Mouse (Mus musculus) stomach, postnatal 0 days (tissue): ENCODE measurements around the gene Art4. TPM values are rescaled to one million over a fixed set of nuclear protein-coding genes. Genes with fewer than 3 reads are reported as not detected.
"Not testable (repeated sequence)": the region's sequence is repeated elsewhere in the genome, so short reads cannot be mapped to it uniquely, and the experiment has no call there.

Experiments
- ATAC-seq: fragments of 200-750 bp; cut with Nextera tagmentation; 2 replicates; pipeline ENCODE4 v1.8.0; 2017; ENCODE audit not compliant: low FRiP score, low TSS enrichment
- DNase-seq: peaks from one replicate; pipeline ENCODE4 v3.0.0-alpha.2; 2016; ENCODE audit warnings: low spot score
- H3K27ac ChIP-seq: fragments of 300-500 bp; sonication (generic); replicated peaks from 2 replicates; pipeline ENCODE4 v1.5.1; 2014; ENCODE audit warnings: mild to moderate bottlenecking, control low read depth
- H3K27me3 ChIP-seq: fragments of 300-500 bp; sonication (generic); 2 replicates; pipeline ENCODE4 v1.6.1; 2014; ENCODE audit warnings: low read length; ENCODE audit not compliant: control insufficient read depth, insufficient read depth
- H3K36me3 ChIP-seq: fragments of 300-500 bp; sonication (generic); 2 replicates; pipeline ENCODE4 v1.6.1; 2014; ENCODE audit warnings: low read length, mixed read lengths; ENCODE audit not compliant: control insufficient read depth, insufficient read depth
- H3K4me1 ChIP-seq: fragments of 300-500 bp; sonication (generic); replicated peaks from 2 replicates; pipeline ENCODE4 v1.6.1; 2014; ENCODE audit warnings: antibody characterized with exemption; ENCODE audit not compliant: control insufficient read depth, insufficient read depth
- H3K4me2 ChIP-seq: fragments of 300-500 bp; sonication (generic); replicated peaks from 2 replicates; pipeline ENCODE4 v1.6.1; 2014; ENCODE audit warnings: low read depth, mild to moderate bottlenecking, control low read depth, moderate library complexity
- H3K4me3 ChIP-seq: fragments of 300-500 bp; sonication (generic); 2 replicates; pipeline ENCODE4 v1.5.1; 2014; ENCODE audit warnings: low read depth, low read length, control low read depth
- H3K9ac ChIP-seq: fragments of 300-500 bp; sonication (generic); 2 replicates; pipeline ENCODE4 v1.6.1; 2014; ENCODE audit warnings: mild to moderate bottlenecking, low read length, control low read depth, mixed read lengths
- H3K9me3 ChIP-seq: fragments of 300-500 bp; sonication (generic); 2 replicates; pipeline ENCODE4 v1.6.1; 2016; ENCODE audit warnings: low read length; ENCODE audit not compliant: control insufficient read depth
- CTCF ChIP-seq: IDR thresholded peaks from 2 replicates; pipeline ENCODE4 v1.5.1; 2016; ENCODE audit warnings: antibody characterized with exemption, low read depth, mild to moderate bottlenecking, moderate library complexity
- EP300 ChIP-seq: optimal IDR thresholded peaks from 2 replicates; pipeline ENCODE3; 2016; ENCODE audit warnings: antibody characterized with exemption
- WGBS: fragments of 180-500 bp; shearing (Covaris S2); extraction: QIAGEN DNeasy Blood & Tissue Kit; methylation state at CpG from one replicate; pipeline ENCODE4 v1.1.7; 2014; 5-methylcytosine and 5-hydroxymethylcytosine counted together
- polyA plus RNA-seq: library from polyadenylated mRNA; unstranded; fragments of >200 nt; fragmentation: Nextera tagmentation; extraction: Ambion mirVana; gene quantifications from 2 replicates; pipeline ENCODE4 v1.2.1, GENCODE M21; 2015

Gene Art4
- polyA plus RNA-seq, 1 experiment from 2014 or later, result 3.2 TPM

GRCm38 (mm10) chr6:136892002-136892401, 34.5 kb upstream of the Art4 start:
- H3K27me3 ChIP-seq, result no peaks in the 10 kb centered on the region
- TF ChIP-seq EP300, result no peak
- no peak for TF ChIP-seq CTCF
- no peak overlapping the region for H3K4me3 ChIP-seq
- ATAC-seq, result no peak
- 79% methylated on average over 2 of the region's 2 CpGs for WGBS
- H3K36me3 ChIP-seq, result no peaks in the 10 kb centered on the region
- peaks cover 10% of the 10 kb centered on the region for H3K4me1 ChIP-seq
- H3K9me3 ChIP-seq, result no peaks in the 10 kb centered on the region
- no peak overlapping the region for H3K27ac ChIP-seq
- H3K9ac ChIP-seq, result no peak overlapping the region
- no peak overlapping the region for H3K4me2 ChIP-seq
- no peak for DNase-seq

- TF ChIP-seq CTCF (no peak), EP300 (no peak)
- Histone ChIP-seq H3K4me2 (no peak overlapping the region), H3K36me3 (no peaks in the 10 kb centered on the region), H3K4me3 (no peak overlapping the region), H3K27me3 (no peaks in the 10 kb centered on the region), H3K4me1 (peaks cover 6% of the 10 kb centered on the region; the same call in 1 of the 2 replicates), H3K27ac (no peak overlapping the region), H3K9ac (no peak overlapping the region), H3K9me3 (no peaks in the 10 kb centered on the region)
- 78% methylated on average over 6 of the region's 6 CpGs for WGBS
- DNase-seq (no peak), ATAC-seq (no peak)
Measured at GRCm38 (mm10) chr6:136889554-136889953, 32.0 kb upstream of the Art4 start.

DNA sequence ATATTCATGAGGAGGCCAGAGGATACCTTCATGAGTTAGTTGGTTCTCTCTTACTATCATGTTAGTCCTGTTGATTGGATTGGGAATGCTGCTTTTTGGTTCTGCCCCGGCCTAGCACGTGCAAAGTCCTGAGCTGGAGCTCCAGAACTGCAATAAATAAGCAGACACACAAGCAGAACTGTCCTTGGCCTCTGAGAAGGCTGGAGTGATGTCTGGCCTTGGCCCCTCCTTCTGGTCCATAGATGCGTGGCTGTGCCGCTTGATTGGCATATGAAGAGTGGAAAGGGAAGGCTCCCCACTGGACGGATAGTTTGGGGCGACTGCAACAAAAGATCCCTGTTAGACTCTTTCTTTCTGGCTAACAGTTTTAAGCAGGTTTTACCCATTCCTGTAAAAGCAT, 31.5 kb upstream of the Art4 start:
- no peaks in the 10 kb centered on the region for H3K9me3 ChIP-seq
- ATAC-seq (no peak), DNase-seq (no peak)
- no peak overlapping the region for H3K4me2 ChIP-seq
- WGBS, result 89% methylated on average over 6 of the region's 6 CpGs
- H3K27ac ChIP-seq, result no peak overlapping the region
- H3K4me3 ChIP-seq, result no peak overlapping the region
- H3K36me3 ChIP-seq, result no peaks in the 10 kb centered on the region
- H3K9ac ChIP-seq, result no peak overlapping the region
- no peak for TF ChIP-seq CTCF
- no peak for TF ChIP-seq EP300
- H3K4me1 ChIP-seq, result 0 out of 2 replicates have a peak, but pooled peaks cover 2% of the 10 kb centered on the region
- H3K27me3 ChIP-seq, result no peaks in the 10 kb centered on the region

DNA sequence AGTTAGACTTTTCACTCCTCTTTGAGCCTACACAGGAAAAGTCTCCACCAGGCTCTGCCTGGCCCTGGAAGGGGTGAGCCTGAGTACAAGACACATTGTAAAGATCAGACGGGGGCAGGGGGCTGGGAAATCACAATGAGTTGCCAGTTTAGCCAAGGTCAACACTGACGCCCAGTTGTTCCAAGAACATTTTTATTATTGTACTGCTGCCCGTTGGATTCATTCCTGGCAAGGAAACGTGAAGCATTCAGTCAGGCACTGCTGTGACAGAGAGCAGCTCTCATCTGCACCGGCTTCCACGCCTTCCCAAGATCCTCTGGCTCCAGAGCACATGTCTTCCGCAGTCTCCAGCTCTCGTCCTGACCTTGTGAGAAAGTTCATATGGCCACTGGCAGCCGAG, 30.3 kb upstream of the Art4 start:
- no peak overlapping the region for H3K4me2 ChIP-seq
- H3K4me1 ChIP-seq, result 0 out of 2 replicates have a peak, but pooled peaks cover 2% of the 10 kb centered on the region
- no peak overlapping the region for H3K4me3 ChIP-seq
- peak overlapping the region; percentile 50; the same call in 1 of the 2 replicates for H3K27ac ChIP-seq
- H3K9ac ChIP-seq, result no peak overlapping the region
- H3K27me3 ChIP-seq, result no peaks in the 10 kb centered on the region
- ATAC-seq (peak; percentile 71; the same call in 1 of the 2 replicates), DNase-seq (no peak)
- H3K9me3 ChIP-seq, result no peaks in the 10 kb centered on the region
- WGBS, result 28% methylated on average over 9 of the region's 9 CpGs
- H3K36me3 ChIP-seq, result no peaks in the 10 kb centered on the region
- TF ChIP-seq CTCF, result no peak
- TF ChIP-seq EP300, result no peak

GRCm38 (mm10) chr6:136884766-136885165, 27.2 kb upstream of the Art4 start:
- 37% methylated on average over 1 of the region's 1 CpGs for WGBS
- not testable (repeated sequence) for H3K27ac ChIP-seq, H3K36me3 ChIP-seq, H3K4me1 ChIP-seq, H3K9me3 ChIP-seq, DNase-seq, H3K4me2 ChIP-seq, ATAC-seq, H3K9ac ChIP-seq, H3K4me3 ChIP-seq, H3K27me3 ChIP-seq

GRCm38 (mm10) chr6:136883961-136884360, 26.4 kb upstream of the Art4 start:
- H3K9me3 ChIP-seq, result no peaks in the 10 kb centered on the region
- no peak for DNase-seq
- no peak for ATAC-seq
- 0 out of 2 replicates have a peak, but pooled peaks cover 2% of the 10 kb centered on the region for H3K4me1 ChIP-seq
- no peak overlapping the region for H3K9ac ChIP-seq
- 94% methylated on average over 6 of the region's 6 CpGs for WGBS
- TF ChIP-seq CTCF (no peak), EP300 (no peak)
- no peaks in the 10 kb centered on the region for H3K27me3 ChIP-seq
- H3K4me3 ChIP-seq, result no peak overlapping the region
- no peaks in the 10 kb centered on the region for H3K36me3 ChIP-seq
- H3K27ac ChIP-seq, result no peak overlapping the region
- H3K4me2 ChIP-seq, result no peak overlapping the region
